Mouse (Mus musculus): ENCODE measurements at regions not wholly inside any gene's neighbourhood (a gene's known extent, or its start where the extent isn't known, plus 50 kb on each side); places are given as distances from the start of the nearest gene placed in this dataset.
"Not testable (repeated sequence)": the region's sequence is repeated elsewhere in the genome, so short reads cannot be mapped to it uniquely, and the experiment has no call there.

- DNase-seq: no peak
Measured at GRCm38 (mm10) chr5:100309807-100310165, 106.2 kb downstream of the Sec31a start.

- DNase-seq: no peak
Measured at GRCm38 (mm10) chr5:100309071-100309806, 106.8 kb downstream of the Sec31a start.

DNA sequence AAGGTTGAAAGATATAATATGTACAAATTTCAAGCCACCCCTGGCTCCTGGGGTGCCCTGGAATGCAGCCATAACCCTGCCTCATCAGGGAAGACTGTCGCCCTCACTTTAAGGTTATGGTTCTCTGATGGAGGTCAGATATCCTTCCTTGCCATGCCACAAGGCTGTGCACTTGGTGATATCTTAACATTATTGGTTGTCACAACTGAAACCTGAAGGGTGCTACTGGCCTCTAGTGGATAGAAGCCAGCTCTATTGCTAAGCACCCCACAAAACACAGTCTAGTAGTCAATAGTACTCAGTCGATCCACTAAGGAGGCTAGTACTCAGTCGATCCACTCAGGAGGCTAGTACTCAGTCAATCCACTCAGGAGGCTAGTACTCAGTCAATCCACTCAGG is 111.6 kb downstream of the Sec31a start:
- DNase-seq: no peak

DNA sequence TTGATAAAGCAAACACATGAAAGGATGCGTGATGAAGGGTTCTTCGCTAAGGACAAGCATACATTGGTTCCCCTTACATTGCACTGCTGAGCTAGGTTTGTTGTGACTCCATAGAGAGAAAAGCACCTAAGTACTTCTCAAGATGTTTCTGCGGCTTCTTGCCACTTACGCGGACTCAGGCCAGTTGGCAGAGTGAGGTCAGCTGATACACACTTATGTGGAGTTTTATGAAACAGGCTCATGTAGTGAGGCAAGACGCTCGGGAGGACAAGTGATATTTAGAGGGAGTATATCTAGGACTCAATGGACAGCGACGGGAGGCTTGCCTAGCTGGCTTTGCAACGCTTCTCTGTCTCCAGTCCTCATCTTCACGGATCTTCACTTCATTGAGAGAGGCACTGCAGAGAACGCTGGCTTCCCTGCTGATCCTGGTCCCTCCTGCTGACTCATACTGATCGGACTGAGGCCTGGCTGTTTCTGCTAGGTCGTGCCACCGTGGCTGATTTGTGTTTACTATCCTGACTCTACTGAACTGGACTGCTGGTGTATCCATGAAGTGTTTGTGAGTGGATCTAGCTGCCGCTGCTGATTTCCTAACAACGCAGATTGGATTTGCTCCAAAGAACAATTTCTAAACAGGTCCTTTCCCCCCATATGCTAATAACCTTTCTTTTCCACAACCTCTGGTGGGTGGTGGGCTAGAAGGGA is 113.8 kb downstream of the Sec31a start:
- DNase-seq: no peak

DNA sequence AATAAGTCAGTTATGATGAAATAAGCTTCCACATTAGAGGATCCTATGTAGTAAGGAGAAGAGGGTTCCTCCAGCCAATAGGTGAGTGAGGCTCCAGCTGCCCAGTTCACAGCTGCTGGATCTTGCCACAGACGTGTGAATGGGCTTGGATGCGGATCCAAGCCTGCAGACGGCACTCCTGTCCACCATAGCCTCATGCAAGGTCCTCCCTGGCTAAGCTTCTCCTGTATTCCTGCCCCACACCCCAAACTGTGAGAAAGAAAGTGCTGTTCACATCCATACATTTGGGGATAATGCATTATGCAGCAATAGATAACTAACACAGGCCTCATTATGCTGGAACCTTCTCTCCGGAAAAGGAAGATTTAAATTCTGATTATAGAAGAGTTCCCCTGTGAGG is 116.9 kb downstream of the Sec31a start:
- DNase-seq: no peak

GRCm38 (mm10) chr5:100294189-100294588 is 121.8 kb downstream of the Sec31a start:
- DNase-seq: no peak

DNA sequence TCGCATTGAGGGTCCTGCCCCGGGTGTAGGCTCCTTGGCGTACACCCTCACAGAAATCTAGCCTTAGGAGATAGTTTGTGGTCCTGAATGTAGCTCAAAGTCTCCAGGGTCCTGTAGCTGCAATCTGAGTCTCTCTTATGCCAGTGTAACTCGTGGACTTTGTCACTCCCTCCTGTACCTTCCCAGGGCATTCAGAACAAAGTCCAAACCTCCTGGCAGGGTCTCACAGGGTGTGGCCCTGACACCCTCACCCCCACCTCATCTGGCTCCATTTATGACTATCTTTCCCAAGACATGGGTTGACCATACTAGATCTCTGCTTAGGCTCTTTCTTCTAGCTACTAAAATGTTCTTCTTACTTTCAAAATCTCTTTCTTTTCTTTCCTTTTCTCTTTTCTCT is 120.6 kb upstream of the Tmem150c start:
- no peak for DNase-seq

DNA sequence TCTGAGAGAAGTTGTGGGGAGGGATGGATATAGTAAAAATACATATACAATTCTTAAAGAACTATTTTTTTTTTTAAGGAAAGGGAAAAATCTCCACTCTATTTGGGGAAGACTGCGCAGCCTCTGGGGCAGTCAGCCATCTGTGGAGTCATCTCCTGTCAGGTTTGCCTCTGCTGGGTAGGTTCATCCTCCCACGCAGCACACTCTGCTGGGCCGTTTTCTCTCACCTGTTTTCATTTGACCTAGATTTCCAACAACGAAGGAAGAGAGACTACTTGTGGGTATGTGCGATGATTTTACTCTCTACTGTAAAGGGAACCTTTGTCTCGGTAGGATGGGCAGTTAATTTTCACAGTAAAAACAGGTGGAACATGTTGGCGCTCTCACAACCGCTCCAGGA is 119.9 kb upstream of the Tmem150c start:
- no peak for DNase-seq

DNA sequence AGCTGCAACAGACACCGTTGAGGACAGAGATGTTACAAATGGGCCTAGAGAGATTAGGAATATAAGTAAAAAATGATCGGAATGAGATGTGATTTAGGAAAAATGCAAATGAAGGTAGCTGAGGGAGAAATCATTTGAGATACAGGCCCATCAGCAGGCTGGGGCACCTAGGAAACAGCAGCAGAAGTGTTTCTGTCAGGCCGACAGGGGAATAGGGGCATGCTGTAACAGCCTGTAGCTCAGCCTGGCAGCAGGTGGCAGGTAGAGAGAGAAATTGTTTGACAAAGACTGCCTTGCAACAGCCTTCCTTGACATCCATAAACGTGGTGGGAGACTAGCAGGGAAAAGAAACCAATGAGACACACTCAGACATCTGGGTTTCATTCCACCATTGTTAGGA is 115.1 kb upstream of the Tmem150c start:
- DNase-seq: no peak

DNA sequence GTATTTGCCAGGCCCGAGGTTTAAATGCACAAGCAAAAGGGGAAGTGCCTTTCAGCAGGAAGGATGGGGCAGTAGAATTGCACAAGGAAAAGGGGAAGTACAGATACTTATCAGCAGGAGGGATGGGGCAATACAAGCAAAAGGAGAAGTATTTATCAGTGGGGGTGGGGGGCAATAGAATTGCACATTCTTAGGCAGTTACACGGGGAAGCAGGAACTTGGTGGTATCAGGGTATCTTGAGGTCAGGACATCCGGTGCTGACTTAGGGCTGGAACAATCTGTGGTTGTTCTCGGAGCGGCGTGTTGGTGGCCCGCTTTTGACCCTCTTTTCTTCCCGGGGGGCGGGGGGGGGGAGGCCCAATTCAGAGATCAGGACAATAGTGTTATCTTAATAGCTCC is 112.4 kb upstream of the Tmem150c start:
- not testable (repeated sequence) for DNase-seq

- no peak for DNase-seq
Measured at GRCm38 (mm10) chr5:100270841-100271686, 111.5 kb upstream of the Tmem150c start.

- DNase-seq: no peak
Measured at GRCm38 (mm10) chr5:100268111-100268878, 108.7 kb upstream of the Tmem150c start.

GRCm38 (mm10) chr5:100266671-100267510 is 107.3 kb upstream of the Tmem150c start:
- no peak for DNase-seq

- DNase-seq: no peak
Measured at GRCm38 (mm10) chr5:100259803-100260693, 100.4 kb upstream of the Tmem150c start.

DNA sequence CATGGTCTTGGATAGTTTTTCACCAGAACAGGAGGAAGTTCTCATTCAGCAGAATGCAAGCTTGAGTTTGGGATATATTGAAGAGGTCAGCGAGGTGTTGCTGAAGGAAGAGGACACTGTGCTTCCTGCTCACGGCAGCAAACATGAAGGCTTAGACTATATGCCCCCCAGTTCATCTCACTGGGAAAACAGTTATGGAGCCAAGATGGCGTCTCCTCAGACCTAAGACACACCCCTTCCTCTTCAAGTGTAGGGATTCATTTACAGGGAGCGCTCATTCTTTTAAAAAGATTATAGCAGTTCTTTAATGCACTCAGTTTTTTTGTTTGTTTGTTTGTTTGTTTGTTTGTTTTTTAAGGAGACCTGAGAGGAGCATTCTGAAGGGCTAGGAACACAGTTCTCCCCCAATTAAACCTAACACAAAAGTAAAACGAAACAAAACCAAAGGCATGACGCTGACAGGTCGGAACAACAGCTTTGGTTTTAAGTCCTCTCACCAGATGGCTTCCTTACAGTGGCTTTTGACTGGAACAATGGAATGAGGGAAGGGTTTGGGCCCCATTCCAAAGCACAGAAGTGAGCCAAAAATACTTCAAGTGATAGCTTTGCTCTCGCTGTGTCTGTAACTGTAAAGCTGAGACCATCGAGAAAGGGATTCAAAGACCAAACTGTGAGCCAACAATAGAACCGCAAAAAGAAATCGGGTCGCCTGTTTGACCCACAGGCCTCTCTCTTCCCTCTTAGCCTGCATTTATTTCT is 99.5 kb upstream of the Tmem150c start:
- no peak for DNase-seq

DNA sequence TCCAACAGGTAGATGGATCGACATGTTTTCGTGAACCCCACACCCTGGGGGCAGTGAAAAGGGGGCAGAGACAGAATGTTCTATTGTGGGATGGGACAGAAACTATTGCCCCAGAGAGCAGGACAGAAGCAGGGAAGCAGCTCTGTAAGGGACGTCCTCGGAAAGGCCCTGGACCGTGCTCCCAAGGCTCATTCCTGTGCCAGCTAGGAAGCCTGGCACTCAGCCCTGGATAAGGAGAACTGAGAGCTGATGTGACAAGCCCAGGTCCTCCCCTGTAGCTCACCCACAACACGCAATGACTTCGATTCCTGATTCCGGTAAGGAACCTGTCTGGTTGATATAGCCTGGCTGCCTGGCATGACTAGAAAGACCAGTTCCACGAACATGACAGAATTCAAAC is 95.7 kb upstream of the Tmem150c start:
- no peak for DNase-seq

GRCm38 (mm10) chr5:100252036-100252435 is 92.4 kb upstream of the Tmem150c start:
- DNase-seq: no peak

- peak; percentile 12 to 20 for DNase-seq
Measured at GRCm38 (mm10) chr5:100249757-100250156, 90.1 kb upstream of the Tmem150c start.

GRCm38 (mm10) chr5:100248611-100249010 is 89.0 kb upstream of the Tmem150c start:
- no peak for DNase-seq

GRCm38 (mm10) chr5:100246709-100247108 is 87.1 kb upstream of the Tmem150c start:
- no peak for DNase-seq

All from thymus, postnatal 36 days (tissue).